Mouse (Mus musculus): Measurements from ENCODE around the gene Gm17509. TPM values are rescaled to one million over a fixed set of nuclear protein-coding genes. Genes with fewer than 3 reads are reported as not detected.

The Gm17509 gene
- total RNA-seq (2021), result 1 to 10 TPM; 1.6 TPM
- long read RNA-seq, experiment 1, partial matches to known transcripts, result 0 of 2 reads
- long read RNA-seq, experiment 1, other reads (novel, unspliced or antisense), result 0 of 2 reads
- long read RNA-seq, experiment 2, partial matches to known transcripts, result 0 of 1 reads
- long read RNA-seq, experiment 2, other reads (novel, unspliced or antisense), result 0 of 1 reads

- peak; percentile 51 to 61 for DNase-seq (ENCODE audit: low spot score in 2 of 2)
Measured at GRCm38 (mm10) chr13:117220501-117221321, at the start of gene Gm17509. Gm17509 (minus strand) TSS chr13:117221075.

- DNase-seq (ENCODE audit: low spot score in 2 of 2), result no peak
Measured at GRCm38 (mm10) chr13:117267963-117268362, 47.1 kb upstream of the Gm17509 start.

GRCm38 (mm10) chr13:117266156-117266555 lies 45.3 kb upstream of the Gm17509 start:
- DNase-seq (ENCODE audit: low spot score in 2 of 2), result no peak

GRCm38 (mm10) chr13:117260704-117261103 lies 39.8 kb upstream of the Gm17509 start:
- DNase-seq (ENCODE audit: low spot score in 2 of 2), result no peak

- DNase-seq (ENCODE audit: low spot score in 2 of 2), result no peak
Measured at GRCm38 (mm10) chr13:117242621-117243020, 21.7 kb upstream of the Gm17509 start.

- no peak for DNase-seq (ENCODE audit: low spot score in 2 of 2)
Measured at GRCm38 (mm10) chr13:117242063-117242462, 21.2 kb upstream of the Gm17509 start.

GRCm38 (mm10) chr13:117237111-117237510 lies 16.2 kb upstream of the Gm17509 start:
- no peak for DNase-seq (ENCODE audit: low spot score in 2 of 2)

- DNase-seq (ENCODE audit: low spot score in 2 of 2), result peak in 1 of 2 experiments; percentile 36
Measured at GRCm38 (mm10) chr13:117235530-117236212, 14.8 kb upstream of the Gm17509 start.

- DNase-seq (ENCODE audit: low spot score in 2 of 2), result no peak
Measured at GRCm38 (mm10) chr13:117234486-117234885, 13.6 kb upstream of the Gm17509 start.

GRCm38 (mm10) chr13:117233808-117234207 lies 12.9 kb upstream of the Gm17509 start:
- DNase-seq (ENCODE audit: low spot score in 2 of 2), result no peak

- no peak for DNase-seq (ENCODE audit: low spot score in 2 of 2)
Measured at GRCm38 (mm10) chr13:117230371-117231110, 9.7 kb upstream of the Gm17509 start.

GRCm38 (mm10) chr13:117225561-117225960 lies 4.7 kb upstream of the Gm17509 start:
- DNase-seq (ENCODE audit: low spot score in 2 of 2), result no peak

GRCm38 (mm10) chr13:117224901-117225300 lies 4.0 kb upstream of the Gm17509 start:
- no peak for DNase-seq (ENCODE audit: low spot score in 2 of 2)

- DNase-seq (ENCODE audit: low spot score in 2 of 2), result no peak
Measured at GRCm38 (mm10) chr13:117223125-117223524, 2.2 kb upstream of the Gm17509 start.

GRCm38 (mm10) chr13:117219871-117220500 lies 889 bp downstream of the Gm17509 start:
- no peak for DNase-seq (ENCODE audit: low spot score in 2 of 2)

- DNase-seq (ENCODE audit: low spot score in 2 of 2), result no peak
Measured at GRCm38 (mm10) chr13:117218092-117218491, 2.8 kb downstream of the Gm17509 start.

- no peak for DNase-seq (ENCODE audit: low spot score in 2 of 2)
Measured at GRCm38 (mm10) chr13:117217621-117218020, 3.3 kb downstream of the Gm17509 start.

GRCm38 (mm10) chr13:117216752-117217363 lies 4.0 kb downstream of the Gm17509 start:
- no peak for DNase-seq (ENCODE audit: low spot score in 2 of 2)

- no peak for DNase-seq (ENCODE audit: low spot score in 2 of 2)
Measured at GRCm38 (mm10) chr13:117216126-117216525, 4.7 kb downstream of the Gm17509 start.

GRCm38 (mm10) chr13:117215481-117215880 lies 5.4 kb downstream of the Gm17509 start:
- no peak for DNase-seq (ENCODE audit: low spot score in 2 of 2)

Measured in left cerebral cortex, adult 18-20 months (tissue).